Comparison of ENCODE assay signal across 8 mouse cellular contexts in the genomic region with DNA sequence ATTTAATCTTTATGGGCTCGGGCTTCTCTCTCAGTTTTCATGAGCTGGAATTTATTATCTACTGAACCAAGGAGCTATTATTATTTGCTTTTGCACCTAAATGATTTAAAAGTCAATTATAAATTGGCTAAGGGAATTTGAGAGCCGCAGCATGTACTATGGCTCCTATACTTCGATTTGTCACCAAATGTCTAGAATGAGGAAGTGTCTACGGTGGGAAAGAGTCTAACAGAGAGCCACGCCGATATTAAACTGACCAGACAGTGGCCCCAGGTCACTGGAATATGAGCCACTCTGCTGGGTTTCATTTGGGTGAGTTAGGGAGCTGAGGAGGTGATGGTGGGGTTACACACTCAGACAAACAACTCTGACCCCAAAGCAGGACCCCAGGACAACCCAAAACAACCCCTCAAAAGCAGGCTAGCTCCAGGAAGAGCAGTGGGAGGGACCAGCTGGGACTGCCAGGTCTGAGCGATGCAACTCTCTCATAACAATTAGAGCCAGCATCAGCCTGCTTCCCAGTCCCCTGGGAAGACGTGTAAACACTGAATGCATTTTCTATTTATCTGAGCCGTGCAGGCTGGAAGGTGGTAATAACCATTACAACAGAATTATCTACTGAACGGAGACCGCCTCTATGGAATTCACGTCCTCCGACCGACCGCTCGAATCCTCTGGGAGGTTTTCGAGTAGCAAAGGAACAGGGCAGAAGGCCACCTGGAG. TPM values are rescaled to one million over a fixed set of nuclear protein-coding genes. Genes with fewer than 3 reads are reported as not detected.
DNase-seq lines count a peak whose midpoint lies in the region; ATAC-seq and TF ChIP-seq lines count a peak whose summit lies in the region.

No protein-coding gene starts in this region.

- 0 out of 2 replicates have a peak overlapping the region, but pooled peaks have one; percentile 2 for H3K4me2 ChIP-seq in heart, embryonic 15.5 days
- H3K4me2 ChIP-seq in embryonic facial prominence, embryonic 14.5 days (ENCODE audit: low read depth, low read length), result peak overlapping the region; percentile 46
- H3K4me2 ChIP-seq in intestine, postnatal 0 days (replicated peaks; ENCODE audit: low read depth), result peak overlapping the region; percentile 31; the same call in 1 of the 2 replicates

- no peak overlapping the region for H3K27ac ChIP-seq in heart, embryonic 15.5 days
- H3K27ac ChIP-seq in embryonic facial prominence, embryonic 14.5 days (replicated peaks; ENCODE audit: low read depth, low read length), result no peak overlapping the region
- no peak overlapping the region for H3K27ac ChIP-seq in intestine, postnatal 0 days (ENCODE audit: low read depth, low read length)

- 46% methylated on average over 17 of the region's 17 CpGs for WGBS in heart, embryonic 15.5 days
- WGBS in embryonic facial prominence, embryonic 14.5 days, result 21% methylated on average over 17 of the region's 17 CpGs
- 29% methylated on average over 17 of the region's 17 CpGs for WGBS in intestine, postnatal 0 days

- no peaks in the 10 kb centered on the region for H3K9me3 ChIP-seq in heart, embryonic 15.5 days (replicated peaks)
- H3K9me3 ChIP-seq in embryonic facial prominence, embryonic 14.5 days (ENCODE audit: control insufficient read depth, low read length), result no peaks in the 10 kb centered on the region
- no peaks in the 10 kb centered on the region for H3K9me3 ChIP-seq in intestine, postnatal 0 days (ENCODE audit: control insufficient read depth)

- no peak overlapping the region for H3K9ac ChIP-seq in heart, embryonic 15.5 days
- H3K9ac ChIP-seq in embryonic facial prominence, embryonic 14.5 days (ENCODE audit: low read depth, low read length), result no peak overlapping the region
- no peak overlapping the region for H3K9ac ChIP-seq in intestine, postnatal 0 days (ENCODE audit: low read depth, low read length)

- H3K27me3 ChIP-seq in heart, embryonic 15.5 days, result no peaks in the 10 kb centered on the region
- peaks cover 6% of the 10 kb centered on the region; the same call in 1 of the 2 replicates for H3K27me3 ChIP-seq in embryonic facial prominence, embryonic 14.5 days (replicated peaks; ENCODE audit: control insufficient read depth, insufficient read depth, low read length)
- no peaks in the 10 kb centered on the region for H3K27me3 ChIP-seq in intestine, postnatal 0 days (replicated peaks; ENCODE audit: control insufficient read depth, insufficient read depth, low read length)

- ATAC-seq in heart, embryonic 15.5 days (replicated peaks; ENCODE audit: insufficient number of reproducible peaks, insufficient read depth, low FRiP score, low read depth), result no peak
- peak; percentile 70 for ATAC-seq in embryonic facial prominence, embryonic 14.5 days (ENCODE audit: low read depth)
- ATAC-seq in intestine, postnatal 0 days, result no peak

- H3K4me3 ChIP-seq in heart, embryonic 15.5 days, result no peak overlapping the region
- H3K4me3 ChIP-seq in embryonic facial prominence, embryonic 14.5 days (ENCODE audit: low read depth, low read length), result peak overlapping the region; percentile 9; the same call in 1 of the 2 replicates
- no peak overlapping the region for H3K4me3 ChIP-seq in intestine, postnatal 0 days (ENCODE audit: low read depth, low read length)

- intact Hi-C loops in heart, postnatal 25 days (cut with DNase I), result no loop called here

- DNase-seq in heart, postnatal 25 days (ENCODE audit: low spot score), result no peak
- peak; percentile 57 for DNase-seq in embryonic facial prominence, embryonic 14.5 days (ENCODE audit: low spot score)
- DNase-seq in neural tube, embryonic 10.5 days (ENCODE audit: extremely low spot score, low spot score), result peak; percentile 47
- DNase-seq in layer of hippocampus, postnatal 36 days, result no peak
- no peak for DNase-seq in ovary, postnatal 36 days (ENCODE audit: low spot score)
- no peak for DNase-seq in kidney, adult 18-20 months

- peaks cover 26% of the 10 kb centered on the region for H3K4me1 ChIP-seq in heart, embryonic 15.5 days (replicated peaks)
- peaks cover 26% of the 10 kb centered on the region for H3K4me1 ChIP-seq in embryonic facial prominence, embryonic 14.5 days (ENCODE audit: control insufficient read depth, insufficient read depth, low read length)
- no peaks in the 10 kb centered on the region; the same call in none of the 2 replicates for H3K4me1 ChIP-seq in intestine, postnatal 0 days (replicated peaks; ENCODE audit: control insufficient read depth, insufficient read depth, low read length)

- no peaks in the 10 kb centered on the region for H3K36me3 ChIP-seq in heart, embryonic 15.5 days
- H3K36me3 ChIP-seq in embryonic facial prominence, embryonic 14.5 days (ENCODE audit: control insufficient read depth, insufficient read depth, low read length), result no peaks in the 10 kb centered on the region
- no peaks in the 10 kb centered on the region for H3K36me3 ChIP-seq in intestine, postnatal 0 days (ENCODE audit: control insufficient read depth, insufficient read depth)

- TF ChIP-seq CTCF in intestine, postnatal 0 days (IDR thresholded peaks at IDR 0.05; ENCODE audit: low read depth), result no peak

RNA-seq across cellular contexts. Expression of a gene that starts 45.6 kb away (rescaled TPM):
- polyA plus RNA-seq in heart, embryonic 15.5 days (2015; fragmentation: Nextera tagmentation; extraction: Ambion mirVana), result 0.89 and 5.5 TPM in 2 replicates
- total RNA-seq in heart, postnatal 25 days (2021), result under 1 TPM; 0.39 to 0.60 TPM
- polyA plus RNA-seq in embryonic facial prominence, embryonic 14.5 days (2014; fragmentation: Nextera tagmentation; extraction: Ambion mirVana), result 0.42 and 0.94 TPM in 2 replicates
- 0.50 and 0.52 TPM in 2 replicates for polyA plus RNA-seq in intestine, postnatal 0 days (2015; fragmentation: Nextera tagmentation; extraction: Ambion mirVana)
- total RNA-seq in layer of hippocampus, postnatal 36 days (2021), result not detected

Comparison
In these comparisons a context has a peak if more than half of its experiments do, and no peak if none do; other contexts are left out.
1. DNase-seq: peak in embryonic facial prominence, embryonic 14.5 days (single experiment) and neural tube, embryonic 10.5 days (single experiment); none in heart, postnatal 25 days (single experiment), layer of hippocampus, postnatal 36 days (0 of 2), ovary, postnatal 36 days (single experiment) and kidney, adult 18-20 months (single experiment).
2. Peak in every context shown above with its lines, with median percentiles within 50 percentile points of each other: H3K4me2 ChIP-seq.